Mouse (Mus musculus): Measurements from ENCODE around the gene Tmem211. TPM values are rescaled to one million over a fixed set of nuclear protein-coding genes. Genes with fewer than 3 reads are reported as not detected.

Gene Tmem211
- polyA plus RNA-seq, 1 experiment from 2014 or later: not detected

GRCm38 (mm10) chr5:113287762-113288161 lies 61.1 kb downstream of the Tmem211 start:
- ATAC-seq: no peak
- H3K4me2 ChIP-seq (replicated peaks; ENCODE audit: low read depth, low read length): no peak overlapping the region
- H3K27ac ChIP-seq (ENCODE audit: low read length): no peak overlapping the region
- 38% methylated on average over 5 of the region's 5 CpGs for WGBS
- no peaks in the 10 kb centered on the region for H3K36me3 ChIP-seq (ENCODE audit: insufficient read depth, low read length)
- no peak overlapping the region for H3K4me3 ChIP-seq (ENCODE audit: low read depth, low read length)
- no peak for DNase-seq (ENCODE audit: low spot score)
- H3K27me3 ChIP-seq (replicated peaks; ENCODE audit: insufficient read depth, low read length): peaks cover 12% of the 10 kb centered on the region
- no peaks in the 10 kb centered on the region for H3K4me1 ChIP-seq (ENCODE audit: insufficient read depth, low read depth, low read length)
- TF ChIP-seq CTCF (IDR thresholded peaks at IDR 0.05): no peak
- no peak for TF ChIP-seq EP300 (IDR thresholded peaks at IDR 0.05)
- H3K9ac ChIP-seq (replicated peaks; ENCODE audit: low read depth): no peak overlapping the region
- no peaks in the 10 kb centered on the region for H3K9me3 ChIP-seq (ENCODE audit: low read length)

- no peaks in the 10 kb centered on the region for H3K9me3 ChIP-seq (ENCODE audit: low read length)
- peaks cover 12% of the 10 kb centered on the region for H3K27me3 ChIP-seq (replicated peaks; ENCODE audit: insufficient read depth, low read length)
- DNase-seq (ENCODE audit: low spot score) (no peak), ATAC-seq (no peak)
- no peak overlapping the region for H3K4me2 ChIP-seq (replicated peaks; ENCODE audit: low read depth, low read length)
- no peaks in the 10 kb centered on the region for H3K36me3 ChIP-seq (ENCODE audit: insufficient read depth, low read length)
- TF ChIP-seq EP300 (IDR thresholded peaks at IDR 0.05): no peak
- TF ChIP-seq CTCF (IDR thresholded peaks at IDR 0.05): no peak
- H3K9ac ChIP-seq (replicated peaks; ENCODE audit: low read depth): no peak overlapping the region
- no peak overlapping the region for H3K4me3 ChIP-seq (ENCODE audit: low read depth, low read length)
- WGBS: 36% methylated on average over 13 of the region's 13 CpGs
- no peaks in the 10 kb centered on the region for H3K4me1 ChIP-seq (ENCODE audit: insufficient read depth, low read depth, low read length)
- H3K27ac ChIP-seq (ENCODE audit: low read length): no peak overlapping the region
Observed at GRCm38 (mm10) chr5:113288490-113288889, 61.8 kb downstream of the Tmem211 start.

Other genes starting within 250 kb of the Tmem211 start
- 13.6 and 16.4 TPM in 2 replicates for gene Grk3, start 211.1 kb upstream of the Tmem211 start, polyA plus RNA-seq (2015; fragmentation: Nextera tagmentation; extraction: Ambion mirVana)
- not detected in 2 replicates for gene Crybb2, start 156.8 kb upstream of the Tmem211 start, polyA plus RNA-seq (2015; fragmentation: Nextera tagmentation; extraction: Ambion mirVana)
- gene Crybb3, start 145.3 kb upstream of the Tmem211 start, polyA plus RNA-seq (2015; fragmentation: Nextera tagmentation; extraction: Ambion mirVana): 0.57 and 1.5 TPM in 2 replicates
- gene 2900026A02Rik, start 5.7 kb upstream of the Tmem211 start, polyA plus RNA-seq (2015; fragmentation: Nextera tagmentation; extraction: Ambion mirVana): 6.3 and 6.9 TPM in 2 replicates
- gene Sgsm1, start 83.9 kb downstream of the Tmem211 start, polyA plus RNA-seq (2015; fragmentation: Nextera tagmentation; extraction: Ambion mirVana): 1.2 and 1.5 TPM in 2 replicates
- gene Aym1, start 130.4 kb downstream of the Tmem211 start, polyA plus RNA-seq (2015; fragmentation: Nextera tagmentation; extraction: Ambion mirVana): not detected in 2 replicates